Mouse (Mus musculus): ENCODE data around the gene Rffl. TPM values are rescaled to one million over a fixed set of nuclear protein-coding genes. Genes with fewer than 3 reads are reported as not detected.

Gene Rffl
- polyA plus RNA-seq, 1 experiment from 2014 or later = 8.7 TPM

Other genes starting within 250 kb of the Rffl start
- 0.23 and 0.28 TPM in 2 replicates for gene Cct6b, start 106.9 kb downstream of the Rffl start, polyA plus RNA-seq (2015; fragmentation: Nextera tagmentation; extraction: Ambion mirVana)
- gene Zfp830, start 106.9 kb downstream of the Rffl start, polyA plus RNA-seq (2015; fragmentation: Nextera tagmentation; extraction: Ambion mirVana) = 32.4 and 36.4 TPM in 2 replicates
- gene Lig3, start 90.1 kb downstream of the Rffl start, polyA plus RNA-seq (2015; fragmentation: Nextera tagmentation; extraction: Ambion mirVana) = 33.7 and 35.1 TPM in 2 replicates
- 13.5 and 14.2 TPM in 2 replicates for gene Rad51d, start 19.4 kb upstream of the Rffl start, polyA plus RNA-seq (2015; fragmentation: Nextera tagmentation; extraction: Ambion mirVana)
- gene Fndc8, start 20.9 kb upstream of the Rffl start, polyA plus RNA-seq (2015; fragmentation: Nextera tagmentation; extraction: Ambion mirVana) = 0.23 and 0.60 TPM in 2 replicates
- gene Nle1, start 37.2 kb upstream of the Rffl start, polyA plus RNA-seq (2015; fragmentation: Nextera tagmentation; extraction: Ambion mirVana) = 32.0 and 37.5 TPM in 2 replicates
- 1.0 and 1.3 TPM in 2 replicates for gene Unc45b, start 39.3 kb upstream of the Rffl start, polyA plus RNA-seq (2015; fragmentation: Nextera tagmentation; extraction: Ambion mirVana)
- gene Slfn5, start 80.1 kb upstream of the Rffl start, polyA plus RNA-seq (2015; fragmentation: Nextera tagmentation; extraction: Ambion mirVana) = 0.85 and 1.1 TPM in 2 replicates
- 5.1 and 5.4 TPM in 2 replicates for gene Slfn9, start 120.6 kb upstream of the Rffl start, polyA plus RNA-seq (2015; fragmentation: Nextera tagmentation; extraction: Ambion mirVana)
- gene Slfn8, start 149.6 kb upstream of the Rffl start, polyA plus RNA-seq (2015; fragmentation: Nextera tagmentation; extraction: Ambion mirVana) = 0.14 and 0.18 TPM in 2 replicates
- 0.83 TPM in 2 replicates for gene Slfn2, start 193.9 kb upstream of the Rffl start, polyA plus RNA-seq (2015; fragmentation: Nextera tagmentation; extraction: Ambion mirVana)
- gene Slfn1, start 245.6 kb upstream of the Rffl start, polyA plus RNA-seq (2015; fragmentation: Nextera tagmentation; extraction: Ambion mirVana) = 0.09 TPM in 1 of 2 replicates, not detected in the other

Data from forebrain, embryonic 15.5 days (tissue).